Mouse (Mus musculus) ovary, postnatal 14 days (tissue): Measurements from ENCODE around the gene Dixdc1.
A peak's percentile ranks its signal among the peaks of the same experiment; 100 is the strongest.

Experiments
- DNase-seq: peaks from one replicate; pipeline ENCODE4 v3.0.0; 2022; ENCODE audit warnings: low spot score

The Dixdc1 gene

GRCm38 (mm10) chr9:50742744-50743143 is 3.4 kb upstream of the Dixdc1 start:
- no peak for DNase-seq

- DNase-seq: no peak
Measured at GRCm38 (mm10) chr9:50742261-50742660, 2.9 kb upstream of the Dixdc1 start.

GRCm38 (mm10) chr9:50740867-50741784 is 1.8 kb upstream of the Dixdc1 start:
- DNase-seq: no peak

GRCm38 (mm10) chr9:50734989-50735388 is 4.3 kb downstream of the Dixdc1 start:
- DNase-seq: no peak

- DNase-seq: no peak
Measured at GRCm38 (mm10) chr9:50732560-50732959, 6.8 kb downstream of the Dixdc1 start.

GRCm38 (mm10) chr9:50729600-50729999 is 9.7 kb downstream of the Dixdc1 start:
- no peak for DNase-seq

GRCm38 (mm10) chr9:50727925-50728651 is 11.2 kb downstream of the Dixdc1 start:
- peak; percentile 54 for DNase-seq

GRCm38 (mm10) chr9:50727171-50727924 is 12.0 kb downstream of the Dixdc1 start:
- DNase-seq: no peak

- DNase-seq: no peak
Measured at GRCm38 (mm10) chr9:50725921-50726590, 13.3 kb downstream of the Dixdc1 start.

GRCm38 (mm10) chr9:50724661-50725330 is 14.5 kb downstream of the Dixdc1 start:
- DNase-seq: no peak

- DNase-seq: no peak
Measured at GRCm38 (mm10) chr9:50724147-50724546, 15.2 kb downstream of the Dixdc1 start.

- peak; percentile 79 for DNase-seq
Measured at GRCm38 (mm10) chr9:50723406-50723805, 15.9 kb downstream of the Dixdc1 start.

- DNase-seq: no peak
Measured at GRCm38 (mm10) chr9:50722451-50722911, 16.8 kb downstream of the Dixdc1 start.

- no peak for DNase-seq
Measured at GRCm38 (mm10) chr9:50721061-50721460, 18.3 kb downstream of the Dixdc1 start.

- DNase-seq: no peak
Measured at GRCm38 (mm10) chr9:50718878-50719277, 20.4 kb downstream of the Dixdc1 start.

- no peak for DNase-seq
Measured at GRCm38 (mm10) chr9:50714188-50714587, 25.1 kb downstream of the Dixdc1 start.

GRCm38 (mm10) chr9:50711337-50711736 is 28.0 kb downstream of the Dixdc1 start:
- no peak for DNase-seq

GRCm38 (mm10) chr9:50709108-50709507 is 30.2 kb downstream of the Dixdc1 start:
- DNase-seq: no peak

- DNase-seq: no peak
Measured at GRCm38 (mm10) chr9:50704907-50705306, 34.4 kb downstream of the Dixdc1 start.

GRCm38 (mm10) chr9:50700921-50701691 is 38.2 kb downstream of the Dixdc1 start:
- DNase-seq: peak; percentile 38
